Mouse (Mus musculus) midbrain, embryonic 15.5 days (tissue): ENCODE data around the gene Fam114a1. TPM values are rescaled to one million over a fixed set of nuclear protein-coding genes. Genes with fewer than 3 reads are reported as not detected.

Experiments used
- ATAC-seq: fragments of 200-750 bp; cut with Nextera tagmentation; replicated peaks from 2 replicates; pipeline ENCODE4 v1.8.0; 2017; ENCODE audit warnings: moderate TSS enrichment
- H3K27ac ChIP-seq: fragments of 300-500 bp; sonication (generic); 2 replicates; pipeline ENCODE4 v1.5.1; 2015; ENCODE audit warnings: mild to moderate bottlenecking, inconsistent platforms
- H3K27me3 ChIP-seq: fragments of 300-500 bp; sonication (generic); replicated peaks from 2 replicates; pipeline ENCODE4 v1.6.1; 2015; ENCODE audit warnings: inconsistent platforms
- H3K36me3 ChIP-seq: fragments of 300-500 bp; sonication (generic); replicated peaks from 2 replicates; pipeline ENCODE4 v1.6.1; 2015; ENCODE audit warnings: inconsistent platforms
- H3K4me1 ChIP-seq: fragments of 300-500 bp; sonication (generic); 2 replicates; pipeline ENCODE4 v1.6.1; 2015; ENCODE audit warnings: inconsistent platforms
- H3K4me2 ChIP-seq: fragments of 300-500 bp; sonication (generic); 2 replicates; pipeline ENCODE4 v1.6.1; 2015; ENCODE audit warnings: inconsistent platforms, mild to moderate bottlenecking, moderate library complexity
- H3K4me3 ChIP-seq: fragments of 300-500 bp; sonication (generic); 2 replicates; pipeline ENCODE4 v1.5.1; 2015; ENCODE audit warnings: mild to moderate bottlenecking, inconsistent platforms
- H3K9ac ChIP-seq: fragments of 300-500 bp; sonication (generic); 2 replicates; pipeline ENCODE4 v1.6.1; 2015; ENCODE audit warnings: mild to moderate bottlenecking, inconsistent platforms
- H3K9me3 ChIP-seq: fragments of 300-500 bp; sonication (generic); 2 replicates; pipeline ENCODE4 v1.6.1; 2016; ENCODE audit warnings: inconsistent platforms
- WGBS: fragments of 180-500 bp; shearing (Covaris S2); methylation state at CpG from one replicate; pipeline ENCODE4 v1.1.7; 2015; ENCODE audit warnings: mixed read lengths; 5-methylcytosine and 5-hydroxymethylcytosine counted together
- polyA plus RNA-seq: library from polyadenylated mRNA; unstranded; fragments of >200 nt; fragmentation: Nextera tagmentation; extraction: Ambion mirVana; gene quantifications from 2 replicates; pipeline ENCODE4 v1.2.1, GENCODE M21; 2015

The Fam114a1 gene
- polyA plus RNA-seq, 1 experiment from 2014 or later = 7.5 TPM

DNA sequence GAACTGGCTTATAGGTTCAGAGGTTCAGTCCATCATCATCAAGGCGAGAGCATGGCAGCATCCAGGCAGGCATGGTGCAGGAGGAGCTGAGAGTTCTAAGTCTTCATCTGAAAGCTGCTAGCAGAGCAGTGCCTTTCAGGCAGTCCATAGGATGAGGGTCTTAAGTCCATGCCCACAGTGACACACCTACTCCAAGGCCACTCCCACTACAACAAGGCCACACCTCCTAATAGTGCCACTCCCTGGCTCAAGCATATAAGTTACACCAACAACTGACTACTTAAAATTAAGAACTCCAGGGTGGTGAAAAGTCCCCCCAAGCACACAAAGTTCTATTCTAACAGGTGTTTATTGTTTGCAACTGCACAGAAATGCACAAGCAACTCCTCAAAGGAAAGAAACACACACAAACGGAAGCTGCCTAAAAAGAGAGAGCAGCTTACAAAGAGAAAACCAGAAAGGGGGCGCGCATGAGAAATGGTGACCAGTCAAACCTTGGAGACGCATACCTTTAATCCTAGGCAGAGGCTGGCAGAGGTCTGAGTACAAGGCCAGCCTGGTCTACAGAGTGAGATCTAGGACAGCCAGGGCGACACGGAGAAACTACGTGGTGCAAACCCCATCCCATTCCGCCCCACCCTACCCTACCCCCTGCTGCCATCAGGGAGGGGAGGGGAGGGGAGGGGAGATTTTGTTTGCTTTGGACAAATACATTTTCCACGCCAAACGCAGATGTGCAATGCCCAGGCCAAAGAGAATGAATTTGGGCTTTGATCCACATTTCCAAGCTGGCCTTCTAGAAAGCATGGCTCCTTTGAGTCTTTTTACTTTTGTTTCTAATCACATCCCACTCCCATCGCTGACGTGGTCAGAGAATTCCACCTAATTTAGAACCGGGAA, 660 bp upstream of the Fam114a1 start:
- peaks cover 8% of the 10 kb centered on the region; the same call in 1 of the 2 replicates for H3K4me1 ChIP-seq
- H3K36me3 ChIP-seq = no peaks in the 10 kb centered on the region
- peak overlapping the region; percentile 51 for H3K9ac ChIP-seq
- peaks cover 5% of the 10 kb centered on the region; the same call in 1 of the 2 replicates for H3K27me3 ChIP-seq
- H3K4me3 ChIP-seq = peak overlapping the region; percentile 59
- peak; percentile 62 for ATAC-seq
- H3K27ac ChIP-seq = no peak overlapping the region
- no peaks in the 10 kb centered on the region for H3K9me3 ChIP-seq
- peak overlapping the region; percentile 99 for H3K4me2 ChIP-seq
- 6% methylated on average over 14 of the region's 14 CpGs for WGBS

DNA sequence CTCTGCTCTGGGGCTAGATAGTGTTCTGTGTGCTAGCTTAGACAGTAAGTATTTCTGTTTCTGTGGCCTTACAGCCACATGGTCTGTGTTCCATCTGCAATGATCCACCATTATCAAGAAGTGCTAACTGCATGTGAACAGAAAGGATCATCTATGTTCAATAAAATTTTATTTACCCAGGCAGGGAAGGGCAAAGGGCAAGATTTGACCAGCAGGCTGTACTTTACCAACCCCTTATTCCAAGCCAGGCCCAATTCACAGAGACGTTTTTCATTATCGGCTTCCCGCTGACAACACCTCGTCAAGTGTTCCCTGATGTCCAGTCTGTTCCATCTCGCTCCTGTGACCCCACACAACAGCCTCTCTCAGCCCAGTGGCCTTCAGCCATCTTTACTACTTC, 5.2 kb downstream of the Fam114a1 start:
- no peaks in the 10 kb centered on the region for H3K36me3 ChIP-seq
- H3K9ac ChIP-seq = no peak overlapping the region
- no peak overlapping the region for H3K4me2 ChIP-seq
- H3K27me3 ChIP-seq = peaks cover 5% of the 10 kb centered on the region; the same call in 1 of the 2 replicates
- 76% methylated on average over 5 of the region's 5 CpGs for WGBS
- no peak for ATAC-seq
- H3K9me3 ChIP-seq = no peaks in the 10 kb centered on the region
- no peak overlapping the region for H3K27ac ChIP-seq
- no peak overlapping the region for H3K4me3 ChIP-seq
- peaks cover under 1% of the 10 kb centered on the region; the same call in 1 of the 2 replicates for H3K4me1 ChIP-seq

DNA sequence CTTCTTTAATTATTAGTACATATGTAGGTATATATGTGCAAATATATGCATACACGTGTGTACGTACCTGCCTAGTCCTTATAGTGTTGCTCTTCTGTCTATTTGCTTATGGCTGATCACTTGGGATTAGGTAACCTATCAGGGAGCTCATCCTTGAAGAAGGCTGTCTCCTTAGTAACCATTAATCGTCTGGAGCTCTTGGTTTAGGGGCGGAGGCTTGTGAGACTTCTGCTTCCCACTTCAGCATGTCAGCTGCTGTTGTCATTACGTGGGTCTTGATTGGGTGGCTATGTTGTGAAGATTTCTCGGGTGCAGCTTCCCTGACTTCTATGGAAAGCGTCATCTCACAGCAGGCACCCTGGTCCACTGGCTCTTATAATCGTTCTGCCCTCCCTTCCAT, 7.3 kb downstream of the Fam114a1 start:
- Histone ChIP-seq H3K9ac (no peak overlapping the region), H3K9me3 (no peaks in the 10 kb centered on the region), H3K4me2 (no peak overlapping the region), H3K27me3 (no peaks in the 10 kb centered on the region), H3K36me3 (no peaks in the 10 kb centered on the region), H3K27ac (no peak overlapping the region), H3K4me1 (no peaks in the 10 kb centered on the region), H3K4me3 (no peak overlapping the region)
- 67% methylated on average over 8 of the region's 8 CpGs for WGBS
- peak; percentile 45; the same call in 1 of the 2 replicates for ATAC-seq

GRCm38 (mm10) chr5:64985971-64986370, 16.1 kb downstream of the Fam114a1 start:
- Histone ChIP-seq H3K27me3 (no peaks in the 10 kb centered on the region), H3K4me1 (no peaks in the 10 kb centered on the region), H3K9ac (no peak overlapping the region), H3K4me2 (no peak overlapping the region), H3K4me3 (no peak overlapping the region), H3K27ac (no peak overlapping the region), H3K9me3 (no peaks in the 10 kb centered on the region), H3K36me3 (no peaks in the 10 kb centered on the region)
- no peak for ATAC-seq
- 77% methylated on average over 7 of the region's 7 CpGs for WGBS

DNA sequence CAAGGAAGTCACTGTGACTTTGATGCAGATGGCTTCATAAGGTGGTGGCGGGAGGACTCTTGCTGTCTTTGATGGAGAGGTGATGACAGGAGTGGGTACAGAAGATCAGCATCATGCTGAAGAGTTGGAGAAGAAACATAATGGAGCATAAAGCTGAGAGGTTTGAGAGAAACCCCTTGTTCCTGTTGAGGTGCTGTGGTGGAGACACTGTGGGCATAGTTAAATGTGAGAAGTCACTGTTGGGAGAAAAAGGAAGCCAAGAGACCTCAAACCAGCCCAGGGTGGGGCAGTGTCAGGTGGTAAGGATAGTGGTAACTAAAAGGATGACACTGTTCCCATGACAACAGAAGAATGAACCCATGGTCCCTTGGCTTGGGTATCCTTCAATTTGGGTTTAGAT, 20.1 kb downstream of the Fam114a1 start:
- Histone ChIP-seq H3K27ac (no peak overlapping the region), H3K4me2 (no peak overlapping the region), H3K4me1 (peaks cover 4% of the 10 kb centered on the region; the same call in 1 of the 2 replicates), H3K27me3 (no peaks in the 10 kb centered on the region), H3K9me3 (no peaks in the 10 kb centered on the region), H3K9ac (no peak overlapping the region), H3K36me3 (no peaks in the 10 kb centered on the region), H3K4me3 (no peak overlapping the region)
- WGBS = 93% methylated on average over 1 of the region's 1 CpGs
- ATAC-seq = no peak

GRCm38 (mm10) chr5:64992540-64992939, 22.7 kb downstream of the Fam114a1 start:
- Histone ChIP-seq H3K4me3 (no peak overlapping the region), H3K27ac (0 out of 2 replicates have a peak overlapping the region, but pooled peaks have one; percentile 1), H3K4me2 (no peak overlapping the region), H3K9ac (no peak overlapping the region), H3K4me1 (peaks cover 4% of the 10 kb centered on the region; the same call in 1 of the 2 replicates), H3K36me3 (no peaks in the 10 kb centered on the region), H3K27me3 (no peaks in the 10 kb centered on the region), H3K9me3 (no peaks in the 10 kb centered on the region)
- 41% methylated on average over 8 of the region's 8 CpGs for WGBS
- no peak for ATAC-seq

GRCm38 (mm10) chr5:64995408-64995807, 25.5 kb downstream of the Fam114a1 start:
- no peaks in the 10 kb centered on the region for H3K36me3 ChIP-seq
- 96% methylated on average over 2 of the region's 2 CpGs for WGBS

DNA sequence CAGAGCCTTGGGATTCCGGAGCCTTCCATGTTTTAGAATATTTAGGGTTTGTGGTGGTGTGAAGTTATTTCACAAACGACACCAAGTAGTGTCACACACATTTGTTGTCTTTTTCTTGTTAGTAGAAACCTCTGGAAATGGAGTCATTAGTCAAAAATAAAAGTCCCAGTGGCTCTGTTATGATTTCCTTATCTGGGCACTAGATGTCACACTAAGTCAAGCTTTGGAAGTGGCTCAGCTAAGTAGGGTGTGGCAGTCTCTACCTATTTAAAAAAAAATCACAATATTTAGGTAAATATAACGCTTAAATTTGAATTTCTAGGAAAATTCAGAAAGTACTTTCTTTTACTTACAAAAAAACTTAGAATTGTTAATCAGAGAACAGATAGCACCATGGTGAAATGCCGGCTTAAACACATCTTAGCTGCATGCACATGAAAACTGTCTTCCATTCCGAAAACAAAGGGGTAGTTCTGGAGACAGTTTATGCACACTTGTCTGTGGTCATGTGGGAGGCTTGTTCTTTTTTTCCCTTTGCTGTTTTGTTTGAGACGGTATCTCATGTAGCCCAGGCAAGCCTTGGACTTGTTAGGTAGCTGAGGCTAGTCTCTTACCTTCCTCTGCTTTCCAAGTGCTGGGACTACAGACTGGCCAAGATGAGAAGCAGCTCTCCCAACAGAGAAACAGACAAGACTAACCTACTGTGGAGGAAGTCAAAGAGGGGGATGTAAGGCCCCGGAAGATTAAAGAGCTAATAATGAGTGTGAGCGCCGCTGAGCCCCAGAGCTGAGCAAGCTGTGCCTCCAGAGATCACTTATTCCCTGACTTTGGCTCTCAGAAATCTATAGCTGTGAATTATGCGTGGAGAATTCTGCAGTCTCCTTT, 33.3 kb downstream of the Fam114a1 start:
- Histone ChIP-seq H3K4me1 (peaks cover 15% of the 10 kb centered on the region), H3K9ac (no peak overlapping the region), H3K4me3 (no peak overlapping the region), H3K9me3 (no peaks in the 10 kb centered on the region), H3K27me3 (no peaks in the 10 kb centered on the region), H3K36me3 (no peaks in the 10 kb centered on the region), H3K27ac (peak overlapping the region; percentile 67), H3K4me2 (no peak overlapping the region)
- ATAC-seq = peak; percentile 41
- WGBS = 46% methylated on average over 10 of the region's 10 CpGs

More at GRCm38 (mm10) chr5:64995408-64995807, 25.5 kb downstream of the Fam114a1 start:
- Histone ChIP-seq H3K4me1 (peaks cover 4% of the 10 kb centered on the region; the same call in 1 of the 2 replicates), H3K27ac (no peak overlapping the region), H3K4me3 (no peak overlapping the region), H3K4me2 (no peak overlapping the region), H3K27me3 (no peaks in the 10 kb centered on the region), H3K9ac (no peak overlapping the region), H3K9me3 (no peaks in the 10 kb centered on the region)
- ATAC-seq = no peak

- Histone ChIP-seq H3K27ac (peak overlapping the region; percentile 2; the same call in 1 of the 2 replicates), H3K4me2 (no peak overlapping the region), H3K9ac (no peak overlapping the region), H3K27me3 (no peaks in the 10 kb centered on the region), H3K9me3 (no peaks in the 10 kb centered on the region), H3K4me1 (peaks cover 19% of the 10 kb centered on the region), H3K4me3 (no peak overlapping the region), H3K36me3 (no peaks in the 10 kb centered on the region)
- no peak for ATAC-seq
- 58% methylated on average over 7 of the region's 7 CpGs for WGBS
These were observed 34.2 kb downstream of the Fam114a1 start for GRCm38 (mm10) chr5:65003946-65004535.

DNA sequence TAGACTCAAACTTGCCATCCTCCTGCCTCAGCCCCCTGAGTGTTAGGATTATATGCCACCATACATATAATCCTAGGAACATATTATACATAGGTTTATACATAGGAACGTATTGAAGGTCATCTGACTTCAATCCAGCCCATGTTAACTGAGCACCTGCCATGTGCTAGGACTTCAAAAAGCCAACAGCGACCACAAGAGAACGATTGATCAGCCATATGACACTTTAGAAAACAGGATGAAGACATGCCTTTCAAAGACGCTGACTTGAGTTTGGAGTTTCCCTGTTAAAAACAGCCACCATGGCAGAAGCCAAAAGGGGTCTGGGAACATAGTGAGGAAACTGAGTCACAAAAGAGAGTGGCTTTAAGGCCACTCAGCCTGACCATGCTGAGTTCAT, 35.4 kb downstream of the Fam114a1 start:
- Histone ChIP-seq H3K36me3 (no peaks in the 10 kb centered on the region), H3K4me1 (peaks cover 20% of the 10 kb centered on the region), H3K27me3 (no peaks in the 10 kb centered on the region), H3K4me2 (no peak overlapping the region), H3K9ac (no peak overlapping the region), H3K27ac (peak overlapping the region; percentile 32; the same call in 1 of the 2 replicates), H3K4me3 (no peak overlapping the region), H3K9me3 (no peaks in the 10 kb centered on the region)
- 87% methylated on average over 4 of the region's 4 CpGs for WGBS
- no peak for ATAC-seq

GRCm38 (mm10) chr5:65006011-65006491, 36.2 kb downstream of the Fam114a1 start:
- 33% methylated on average over 4 of the region's 4 CpGs for WGBS
- peak overlapping the region; percentile 32 for H3K27ac ChIP-seq
- H3K4me3 ChIP-seq = no peak overlapping the region
- H3K4me1 ChIP-seq = peaks cover 20% of the 10 kb centered on the region
- H3K36me3 ChIP-seq = no peaks in the 10 kb centered on the region
- no peak overlapping the region for H3K9ac ChIP-seq
- H3K9me3 ChIP-seq = no peaks in the 10 kb centered on the region
- H3K4me2 ChIP-seq = no peak overlapping the region
- peak; percentile 28; the same call in 1 of the 2 replicates for ATAC-seq
- no peaks in the 10 kb centered on the region for H3K27me3 ChIP-seq
